Mouse (Mus musculus): ENCODE results near the gene Hoxd12. TPM values are rescaled to one million over a fixed set of nuclear protein-coding genes. Genes with fewer than 3 reads are reported as not detected.

The Hoxd12 gene
- total RNA-seq, 2 experiments from 2014 or later = not detected

Small RNAs within 50 kb of the gene (microRNA-seq; reads per million reads assigned to microRNA genes)
- 0 reads per million in 2 experiments for gene Gm44463
- 1,211 to 2,060 reads per million in 2 experiments for gene Mir10b

Other genes starting within 250 kb of the Hoxd12 start
- gene Lnpk, start 95.6 kb upstream of the Hoxd12 start, total RNA-seq (2021) = 10 to 100 TPM; 21.4 to 26.8 TPM
- not detected for gene Evx2, start 15.5 kb upstream of the Hoxd12 start, total RNA-seq (2021)
- gene Hoxd13, start 6.7 kb upstream of the Hoxd12 start, total RNA-seq (2021) = not detected
- not detected for gene Hoxd11, start 4.5 kb downstream of the Hoxd12 start, total RNA-seq (2021)
- gene Hoxd10, start 16.9 kb downstream of the Hoxd12 start, total RNA-seq (2021) = not detected
- under 1 TPM; 0.15 to 0.44 TPM for gene Hoxd9, start 22.7 kb downstream of the Hoxd12 start, total RNA-seq (2021)
- 1 to 10 TPM in 1 of 2 experiments, under 1 TPM in 1; 0.65 to 2.3 TPM for gene Hoxd8, start 29.6 kb downstream of the Hoxd12 start, total RNA-seq (2021)
- not detected for gene Hoxd3, start 36.9 kb downstream of the Hoxd12 start, total RNA-seq (2021)
- gene Hoxd4, start 36.9 kb downstream of the Hoxd12 start, total RNA-seq (2021) = under 1 TPM; 0.25 to 0.26 TPM
- gene Gm28230, start 51.7 kb downstream of the Hoxd12 start, total RNA-seq (2021) = not detected
- not detected for gene Hoxd1, start 88.0 kb downstream of the Hoxd12 start, total RNA-seq (2021)
- 100 to 1,000 TPM; 125 to 138 TPM for gene Mtx2, start 150.8 kb downstream of the Hoxd12 start, total RNA-seq (2021)

Measured in heart, adult 18-20 months (tissue).